Mouse (Mus musculus) CD4-positive, CD25-positive, alpha-beta regulatory T cell (primary cell): ENCODE measurements around the gene Olfr1176. TPM values are rescaled to one million over a fixed set of nuclear protein-coding genes. Genes with fewer than 3 reads are reported as not detected.

Experiments used
- polyA plus RNA-seq: library from polyadenylated mRNA; unstranded; fragments of 100-300 nt; shearing (Covaris generic); gene quantifications from one replicate; pipeline ENCODE4 v1.2.1, GENCODE M21; 2017

The Olfr1176 gene
- not detected for polyA plus RNA-seq

GRCm38 (mm10) chr2:88336421-88336820 lies at the start of gene Olfr1176:
Gene Olfr1176 (plus strand): TSS chr2:88336721.

GRCm38 (mm10) chr2:88315035-88315434 lies 21.5 kb upstream of the Olfr1176 start, which contains the start of gene Olfr1174-ps:
Gene Olfr1174-ps (minus strand): TSS chr2:88315135.

GRCm38 (mm10) chr2:88327115-88327514 lies 9.4 kb upstream of the Olfr1176 start, which contains the start of gene Olfr1175-ps:
Gene Olfr1175-ps (minus strand): TSS chr2:88327215.

GRCm38 (mm10) chr2:88346392-88346791 lies 9.9 kb downstream of the Olfr1176 start, which contains the start of gene Olfr1177-ps:
Gene Olfr1177-ps (minus strand): TSS chr2:88346492.

GRCm38 (mm10) chr2:88386762-88387161 lies 50.2 kb downstream of the Olfr1176 start, which contains the start of gene Olfr1178:
Gene Olfr1178 (plus strand): TSS chr2:88387062.

Other genes starting within 250 kb of the Olfr1176 start
- not detected for gene Olfr1164, start 242.8 kb upstream of the Olfr1176 start, polyA plus RNA-seq
- gene Olfr1166, start 208.4 kb upstream of the Olfr1176 start, polyA plus RNA-seq = not detected
- not detected for gene Olfr1167, start 181.5 kb upstream of the Olfr1176 start, polyA plus RNA-seq
- gene Olfr1168, start 154.8 kb upstream of the Olfr1176 start, polyA plus RNA-seq = not detected
- not detected for gene Olfr1170, start 108.4 kb upstream of the Olfr1176 start, polyA plus RNA-seq
- gene Olfr1173, start 56.8 kb upstream of the Olfr1176 start, polyA plus RNA-seq = 0.13 TPM
- not detected for gene Olfr1174-ps, start 21.6 kb upstream of the Olfr1176 start, polyA plus RNA-seq
- gene Olfr1175-ps, start 9.5 kb upstream of the Olfr1176 start, polyA plus RNA-seq = 0.06 TPM
- not detected for gene Olfr1177-ps, start 9.8 kb downstream of the Olfr1176 start, polyA plus RNA-seq
- gene Olfr1178, start 50.3 kb downstream of the Olfr1176 start, polyA plus RNA-seq = not detected
- gene Olfr1179, start 69.7 kb downstream of the Olfr1176 start, polyA plus RNA-seq = not detected
- not detected for gene Olfr1180, start 82.4 kb downstream of the Olfr1176 start, polyA plus RNA-seq
- gene Olfr1181, start 89.5 kb downstream of the Olfr1176 start, polyA plus RNA-seq = 0.06 TPM
- not detected for gene Gm13757, start 112.4 kb downstream of the Olfr1176 start, polyA plus RNA-seq
- not detected for gene Olfr1183, start 118.1 kb downstream of the Olfr1176 start, polyA plus RNA-seq
- 0.19 TPM for gene Olfr1184, start 146.9 kb downstream of the Olfr1176 start, polyA plus RNA-seq
- 0.05 TPM for gene Olfr1185-ps1, start 156.6 kb downstream of the Olfr1176 start, polyA plus RNA-seq
- not detected for gene Olfr1186, start 181.8 kb downstream of the Olfr1176 start, polyA plus RNA-seq
- gene Olfr1188, start 220.2 kb downstream of the Olfr1176 start, polyA plus RNA-seq = not detected
- not detected for gene Olfr1189, start 249.7 kb downstream of the Olfr1176 start, polyA plus RNA-seq